Mouse (Mus musculus): Measurements from ENCODE around the gene Prune2. TPM values are rescaled to one million over a fixed set of nuclear protein-coding genes. Genes with fewer than 3 reads are reported as not detected.
A peak's percentile ranks its signal among the peaks of the same experiment; 100 is the strongest.

The Prune2 gene
- polyA plus RNA-seq, 1 experiment, result 111 TPM

DNA sequence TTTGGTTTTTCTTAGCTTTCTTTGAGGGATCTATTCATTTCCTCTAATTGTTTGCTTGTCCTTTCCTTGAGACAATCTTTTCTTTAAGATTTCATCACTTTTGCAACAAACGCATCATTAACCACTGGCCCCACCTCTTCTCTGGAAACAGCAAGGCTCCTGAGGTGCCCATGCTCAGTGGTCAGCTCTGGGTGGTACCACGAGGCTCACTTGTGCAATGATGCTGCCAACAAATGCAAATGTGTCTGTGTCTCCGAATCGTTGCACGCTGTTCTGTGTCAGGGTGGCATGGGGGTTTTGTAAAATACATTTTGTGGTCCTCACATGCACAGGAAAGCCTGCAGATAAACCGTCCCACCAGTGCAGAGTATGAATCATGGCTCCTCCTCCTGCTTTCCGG is 194.1 kb downstream of the Prune2 start:
- DNase-seq, result no peak
- H3K27ac ChIP-seq (ENCODE audit: insufficient read depth, low read length), result no peak overlapping the region
- TF ChIP-seq CTCF (IDR thresholded peaks at IDR 0.05; ENCODE audit: borderline replicate concordance, insufficient read depth, low read depth, low read length) (no peak), POLR2A (IDR thresholded peaks at IDR 0.05; ENCODE audit: borderline replicate concordance, insufficient read depth, low read length) (no peak)
- peaks cover 17% of the 10 kb centered on the region; the same call in 1 of the 2 replicates for H3K4me1 ChIP-seq (ENCODE audit: control insufficient read depth, insufficient read depth, low read length)
- 45% methylated on average over 7 of the region's 7 CpGs for WGBS
- H3K4me3 ChIP-seq (replicated peaks; ENCODE audit: insufficient read depth, low read depth, low read length), result no peak overlapping the region
- no peaks in the 10 kb centered on the region for H3K27me3 ChIP-seq (ENCODE audit: control insufficient read depth, insufficient read depth, low read length)

- H3K27me3 ChIP-seq (ENCODE audit: control insufficient read depth, insufficient read depth, low read length), result no peaks in the 10 kb centered on the region
- TF ChIP-seq CTCF (IDR thresholded peaks at IDR 0.05; ENCODE audit: borderline replicate concordance, insufficient read depth, low read depth, low read length), result no peak
- TF ChIP-seq POLR2A (IDR thresholded peaks at IDR 0.05; ENCODE audit: borderline replicate concordance, insufficient read depth, low read length), result no peak
- peaks cover 28% of the 10 kb centered on the region; the same call in 1 of the 2 replicates for H3K4me1 ChIP-seq (ENCODE audit: control insufficient read depth, insufficient read depth, low read length)
- 68% methylated on average over 6 of the region's 6 CpGs for WGBS
- no peak overlapping the region for H3K4me3 ChIP-seq (replicated peaks; ENCODE audit: insufficient read depth, low read depth, low read length)
- H3K27ac ChIP-seq (ENCODE audit: insufficient read depth, low read length), result no peak overlapping the region
- no peak for DNase-seq
These were observed 195.9 kb downstream of the Prune2 start for GRCm38 (mm10) chr19:17151781-17152180.

- TF ChIP-seq CTCF (IDR thresholded peaks at IDR 0.05; ENCODE audit: borderline replicate concordance, insufficient read depth, low read depth, low read length), result no peak
- TF ChIP-seq POLR2A (IDR thresholded peaks at IDR 0.05; ENCODE audit: borderline replicate concordance, insufficient read depth, low read length), result no peak
- DNase-seq, result no peak
- Histone ChIP-seq H3K4me3 (replicated peaks; ENCODE audit: insufficient read depth, low read depth, low read length) (no peak overlapping the region), H3K4me1 (ENCODE audit: control insufficient read depth, insufficient read depth, low read length) (peaks cover 28% of the 10 kb centered on the region; the same call in 1 of the 2 replicates), H3K27ac (ENCODE audit: insufficient read depth, low read length) (no peak overlapping the region), H3K27me3 (ENCODE audit: control insufficient read depth, insufficient read depth, low read length) (no peaks in the 10 kb centered on the region)
- 81% methylated on average over 7 of the region's 7 CpGs for WGBS
These were observed 196.5 kb downstream of the Prune2 start for GRCm38 (mm10) chr19:17152461-17152860.

DNA sequence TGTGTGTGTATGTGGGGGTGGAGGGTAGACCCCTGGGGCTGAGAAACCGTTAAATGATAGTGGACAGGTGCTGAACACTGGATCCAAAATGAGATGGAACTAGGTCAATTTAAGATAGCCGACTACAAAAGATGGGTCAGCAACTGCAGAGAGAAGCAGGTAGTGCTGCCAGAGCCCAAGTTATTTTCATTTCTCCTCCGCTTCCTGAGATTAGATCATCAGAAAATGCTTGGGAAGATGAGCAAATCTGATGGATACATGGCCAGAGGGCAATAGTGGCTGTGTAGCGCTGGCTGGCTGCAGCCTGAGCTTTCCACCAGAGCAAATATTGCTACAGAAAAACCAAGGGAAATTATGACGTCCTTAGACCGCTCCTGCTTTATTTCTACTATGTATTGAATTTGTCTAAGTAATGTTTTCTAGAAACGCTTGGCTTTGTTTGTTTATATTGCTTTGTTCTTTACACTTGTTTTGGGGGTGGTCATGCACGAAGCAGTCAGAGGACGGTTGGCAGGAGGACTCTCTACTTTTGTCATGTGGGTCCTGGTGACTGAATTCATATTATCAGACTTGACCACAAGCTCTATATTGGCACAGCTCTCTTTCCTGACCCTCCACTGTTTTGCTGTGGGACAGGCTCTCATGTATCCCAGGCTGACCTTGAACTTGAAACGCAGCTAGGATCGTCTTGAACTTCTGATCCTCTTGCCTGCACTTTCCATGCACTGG is 198.2 kb downstream of the Prune2 start:
- no peak overlapping the region for H3K4me3 ChIP-seq (replicated peaks; ENCODE audit: insufficient read depth, low read depth, low read length)
- TF ChIP-seq POLR2A (IDR thresholded peaks at IDR 0.05; ENCODE audit: borderline replicate concordance, insufficient read depth, low read length) (no peak), CTCF (IDR thresholded peaks at IDR 0.05; ENCODE audit: borderline replicate concordance, insufficient read depth, low read depth, low read length) (no peak)
- H3K27ac ChIP-seq (ENCODE audit: insufficient read depth, low read length), result peak overlapping the region; percentile 75
- 40% methylated on average over 11 of the region's 11 CpGs for WGBS
- no peaks in the 10 kb centered on the region for H3K27me3 ChIP-seq (ENCODE audit: control insufficient read depth, insufficient read depth, low read length)
- peak in 1 of 2 experiments; percentile 83 for DNase-seq
- H3K4me1 ChIP-seq (ENCODE audit: control insufficient read depth, insufficient read depth, low read length), result peaks cover 32% of the 10 kb centered on the region

GRCm38 (mm10) chr19:17155216-17155615 is 199.3 kb downstream of the Prune2 start:
- no peak for DNase-seq
- no peak for TF ChIP-seq POLR2A (IDR thresholded peaks at IDR 0.05; ENCODE audit: borderline replicate concordance, insufficient read depth, low read length)
- no peak for TF ChIP-seq CTCF (IDR thresholded peaks at IDR 0.05; ENCODE audit: borderline replicate concordance, insufficient read depth, low read depth, low read length)
- H3K4me3 ChIP-seq (replicated peaks; ENCODE audit: insufficient read depth, low read depth, low read length), result no peak overlapping the region
- H3K27me3 ChIP-seq (ENCODE audit: control insufficient read depth, insufficient read depth, low read length), result no peaks in the 10 kb centered on the region
- 69% methylated on average over 2 of the region's 2 CpGs for WGBS
- peaks cover 33% of the 10 kb centered on the region for H3K4me1 ChIP-seq (ENCODE audit: control insufficient read depth, insufficient read depth, low read length)
- no peak overlapping the region for H3K27ac ChIP-seq (ENCODE audit: insufficient read depth, low read length)

- Histone ChIP-seq H3K4me1 (ENCODE audit: control insufficient read depth, insufficient read depth, low read length) (peaks cover 31% of the 10 kb centered on the region), H3K27ac (ENCODE audit: insufficient read depth, low read length) (peak overlapping the region; percentile 98), H3K27me3 (ENCODE audit: control insufficient read depth, insufficient read depth, low read length) (no peaks in the 10 kb centered on the region), H3K4me3 (replicated peaks; ENCODE audit: insufficient read depth, low read depth, low read length) (no peak overlapping the region)
- DNase-seq, result peak; percentile 78 to 92
- WGBS, result 7% methylated on average over 2 of the region's 2 CpGs
- TF ChIP-seq CTCF (IDR thresholded peaks at IDR 0.05; ENCODE audit: borderline replicate concordance, insufficient read depth, low read depth, low read length), result no peak
- no peak for TF ChIP-seq POLR2A (IDR thresholded peaks at IDR 0.05; ENCODE audit: borderline replicate concordance, insufficient read depth, low read length)
These were observed 203.8 kb downstream of the Prune2 start for GRCm38 (mm10) chr19:17159676-17160075.

- H3K4me1 ChIP-seq (ENCODE audit: control insufficient read depth, insufficient read depth, low read length), result peaks cover 30% of the 10 kb centered on the region
- H3K27ac ChIP-seq (ENCODE audit: insufficient read depth, low read length), result peak overlapping the region; percentile 89
- 8% methylated on average over 2 of the region's 2 CpGs for WGBS
- peak; percentile 64 to 87 for DNase-seq
- no peak for TF ChIP-seq POLR2A (IDR thresholded peaks at IDR 0.05; ENCODE audit: borderline replicate concordance, insufficient read depth, low read length)
- no peak for TF ChIP-seq CTCF (IDR thresholded peaks at IDR 0.05; ENCODE audit: borderline replicate concordance, insufficient read depth, low read depth, low read length)
- no peak overlapping the region for H3K4me3 ChIP-seq (replicated peaks; ENCODE audit: insufficient read depth, low read depth, low read length)
- H3K27me3 ChIP-seq (ENCODE audit: control insufficient read depth, insufficient read depth, low read length), result no peaks in the 10 kb centered on the region
These were observed 204.3 kb downstream of the Prune2 start for GRCm38 (mm10) chr19:17160231-17160630.

- DNase-seq, result peak; percentile 39 to 46
- H3K4me3 ChIP-seq (replicated peaks; ENCODE audit: insufficient read depth, low read depth, low read length), result no peak overlapping the region
- H3K4me1 ChIP-seq (ENCODE audit: control insufficient read depth, insufficient read depth, low read length), result peaks cover 19% of the 10 kb centered on the region
- H3K27ac ChIP-seq (ENCODE audit: insufficient read depth, low read length), result no peak overlapping the region
- TF ChIP-seq POLR2A (IDR thresholded peaks at IDR 0.05; ENCODE audit: borderline replicate concordance, insufficient read depth, low read length) (no peak), CTCF (IDR thresholded peaks at IDR 0.05; ENCODE audit: borderline replicate concordance, insufficient read depth, low read depth, low read length) (peak; percentile 57; the same call in 1 of the 2 replicates)
- 36% methylated on average over 13 of the region's 13 CpGs for WGBS
- H3K27me3 ChIP-seq (ENCODE audit: control insufficient read depth, insufficient read depth, low read length), result no peaks in the 10 kb centered on the region
These were observed 207.6 kb downstream of the Prune2 start for GRCm38 (mm10) chr19:17163511-17163953.
